Mouse (Mus musculus) embryonic fibroblast, embryonic 13.5 days (primary cell): ENCODE results near the gene Pla2g4e.

Experiments
- CTCF ChIP-seq: IDR thresholded peaks from 2 replicates; pipeline ENCODE4 v1.5.1; 2011; ENCODE audit warnings: mild to moderate bottlenecking, control low read depth, low read length, moderate library complexity, borderline replicate concordance; ENCODE audit not compliant: insufficient read depth
- POLR2A ChIP-seq: IDR thresholded peaks from 2 replicates; pipeline ENCODE4 v1.6.1; 2011; ENCODE audit warnings: low read depth, mild to moderate bottlenecking, control low read depth, low read length, moderate library complexity

- no peak for TF ChIP-seq POLR2A
- no peak for TF ChIP-seq CTCF
These were observed 30.5 kb downstream of the Pla2g4e start for GRCm38 (mm10) chr2:120214600-120214999.
